Mouse (Mus musculus): Measurements from ENCODE around the gene Sema5b. TPM values are rescaled to one million over a fixed set of nuclear protein-coding genes. Genes with fewer than 3 reads are reported as not detected.

Sema5b gene
- polyA plus RNA-seq, 1 experiment from 2014 or later = 6.6 TPM

GRCm38 (mm10) chr16:35600282-35600681 lies 59.3 kb downstream of the Sema5b start:
- no peaks in the 10 kb centered on the region for H3K27me3 ChIP-seq (replicated peaks)
- 77% methylated on average over 5 of the region's 5 CpGs for WGBS
- no peak for ATAC-seq (ENCODE audit: insufficient read depth, low FRiP score, low read depth)
- H3K27ac ChIP-seq = no peak overlapping the region
- no peak overlapping the region for H3K4me3 ChIP-seq (replicated peaks)
- no peaks in the 10 kb centered on the region for H3K9me3 ChIP-seq
- H3K36me3 ChIP-seq = no peaks in the 10 kb centered on the region
- no peak overlapping the region for H3K4me2 ChIP-seq
- no peak overlapping the region for H3K9ac ChIP-seq
- no peaks in the 10 kb centered on the region for H3K4me1 ChIP-seq

GRCm38 (mm10) chr16:35601426-35601825 lies 60.5 kb downstream of the Sema5b start:
- Histone ChIP-seq H3K9me3 (no peaks in the 10 kb centered on the region), H3K4me3 (replicated peaks) (no peak overlapping the region), H3K27ac (no peak overlapping the region), H3K27me3 (replicated peaks) (no peaks in the 10 kb centered on the region), H3K36me3 (no peaks in the 10 kb centered on the region), H3K9ac (no peak overlapping the region), H3K4me2 (no peak overlapping the region), H3K4me1 (no peaks in the 10 kb centered on the region)
- 91% methylated on average over 6 of the region's 6 CpGs for WGBS
- ATAC-seq (ENCODE audit: insufficient read depth, low FRiP score, low read depth) = no peak

- Histone ChIP-seq H3K9me3 (no peaks in the 10 kb centered on the region), H3K4me3 (replicated peaks) (no peak overlapping the region), H3K4me1 (no peaks in the 10 kb centered on the region), H3K27ac (no peak overlapping the region), H3K4me2 (no peak overlapping the region), H3K27me3 (replicated peaks) (no peaks in the 10 kb centered on the region), H3K9ac (no peak overlapping the region), H3K36me3 (no peaks in the 10 kb centered on the region)
- 74% methylated on average over 9 of the region's 9 CpGs for WGBS
- ATAC-seq (ENCODE audit: insufficient read depth, low FRiP score, low read depth) = no peak
These were observed 61.6 kb downstream of the Sema5b start for GRCm38 (mm10) chr16:35602529-35602928.

GRCm38 (mm10) chr16:35603729-35604522 lies 63.0 kb downstream of the Sema5b start:
- Histone ChIP-seq H3K36me3 (no peaks in the 10 kb centered on the region), H3K27me3 (replicated peaks) (no peaks in the 10 kb centered on the region), H3K4me3 (replicated peaks) (no peak overlapping the region), H3K27ac (no peak overlapping the region), H3K4me2 (0 out of 2 replicates have a peak overlapping the region, but pooled peaks have one; percentile 8), H3K4me1 (no peaks in the 10 kb centered on the region), H3K9ac (no peak overlapping the region), H3K9me3 (no peaks in the 10 kb centered on the region)
- peak; percentile 45; the same call in 1 of the 2 replicates for ATAC-seq (ENCODE audit: insufficient read depth, low FRiP score, low read depth)
- WGBS = 46% methylated on average over 20 of the region's 20 CpGs

GRCm38 (mm10) chr16:35607250-35607649 lies 66.3 kb downstream of the Sema5b start:
- Histone ChIP-seq H3K4me1 (no peaks in the 10 kb centered on the region), H3K27ac (no peak overlapping the region), H3K4me2 (no peak overlapping the region), H3K36me3 (no peaks in the 10 kb centered on the region), H3K9ac (no peak overlapping the region), H3K4me3 (replicated peaks) (no peak overlapping the region), H3K27me3 (replicated peaks) (no peaks in the 10 kb centered on the region), H3K9me3 (no peaks in the 10 kb centered on the region)
- 71% methylated on average over 3 of the region's 3 CpGs for WGBS
- ATAC-seq (ENCODE audit: insufficient read depth, low FRiP score, low read depth) = no peak

GRCm38 (mm10) chr16:35608244-35608643 lies 67.3 kb downstream of the Sema5b start:
- Histone ChIP-seq H3K27ac (no peak overlapping the region), H3K4me3 (replicated peaks) (no peak overlapping the region), H3K36me3 (no peaks in the 10 kb centered on the region), H3K27me3 (replicated peaks) (no peaks in the 10 kb centered on the region), H3K4me2 (no peak overlapping the region), H3K4me1 (no peaks in the 10 kb centered on the region), H3K9ac (no peak overlapping the region), H3K9me3 (no peaks in the 10 kb centered on the region)
- 43% methylated on average over 3 of the region's 3 CpGs for WGBS
- ATAC-seq (ENCODE audit: insufficient read depth, low FRiP score, low read depth) = no peak

GRCm38 (mm10) chr16:35609561-35609960 lies 68.6 kb downstream of the Sema5b start:
- no peaks in the 10 kb centered on the region for H3K9me3 ChIP-seq
- no peak overlapping the region for H3K4me3 ChIP-seq (replicated peaks)
- no peaks in the 10 kb centered on the region for H3K27me3 ChIP-seq (replicated peaks)
- no peak overlapping the region for H3K27ac ChIP-seq
- ATAC-seq (ENCODE audit: insufficient read depth, low FRiP score, low read depth) = no peak
- H3K4me2 ChIP-seq = no peak overlapping the region
- 76% methylated on average over 6 of the region's 6 CpGs for WGBS
- H3K4me1 ChIP-seq = peaks cover 11% of the 10 kb centered on the region
- no peak overlapping the region for H3K9ac ChIP-seq
- no peaks in the 10 kb centered on the region for H3K36me3 ChIP-seq

- no peaks in the 10 kb centered on the region for H3K27me3 ChIP-seq (replicated peaks)
- H3K9ac ChIP-seq = no peak overlapping the region
- peaks cover 11% of the 10 kb centered on the region for H3K4me1 ChIP-seq
- no peaks in the 10 kb centered on the region for H3K9me3 ChIP-seq
- ATAC-seq (ENCODE audit: insufficient read depth, low FRiP score, low read depth) = no peak
- H3K4me2 ChIP-seq = 0 out of 2 replicates have a peak overlapping the region, but pooled peaks have one; percentile 8
- WGBS = 29% methylated on average over 17 of the region's 17 CpGs
- no peaks in the 10 kb centered on the region for H3K36me3 ChIP-seq
- peak overlapping the region; percentile 31 for H3K27ac ChIP-seq
- H3K4me3 ChIP-seq (replicated peaks) = no peak overlapping the region
These were observed 73.2 kb downstream of the Sema5b start for GRCm38 (mm10) chr16:35613851-35614804.

GRCm38 (mm10) chr16:35617732-35618131 lies 76.8 kb downstream of the Sema5b start:
- Histone ChIP-seq H3K4me3 (replicated peaks) (no peak overlapping the region), H3K27me3 (replicated peaks) (no peaks in the 10 kb centered on the region), H3K9ac (no peak overlapping the region), H3K9me3 (no peaks in the 10 kb centered on the region), H3K36me3 (no peaks in the 10 kb centered on the region), H3K4me2 (no peak overlapping the region), H3K27ac (no peak overlapping the region), H3K4me1 (peaks cover 11% of the 10 kb centered on the region)
- no peak for ATAC-seq (ENCODE audit: insufficient read depth, low FRiP score, low read depth)
- WGBS = 82% methylated on average over 4 of the region's 4 CpGs

- H3K9me3 ChIP-seq = no peaks in the 10 kb centered on the region
- no peaks in the 10 kb centered on the region for H3K36me3 ChIP-seq
- no peak overlapping the region for H3K27ac ChIP-seq
- WGBS = 75% methylated on average over 2 of the region's 2 CpGs
- no peak overlapping the region for H3K9ac ChIP-seq
- no peak for ATAC-seq (ENCODE audit: insufficient read depth, low FRiP score, low read depth)
- H3K4me3 ChIP-seq (replicated peaks) = no peak overlapping the region
- no peak overlapping the region for H3K4me2 ChIP-seq
- H3K27me3 ChIP-seq (replicated peaks) = no peaks in the 10 kb centered on the region
- H3K4me1 ChIP-seq = no peaks in the 10 kb centered on the region
These were observed 82.1 kb downstream of the Sema5b start for GRCm38 (mm10) chr16:35623026-35623425.

- Histone ChIP-seq H3K9ac (no peak overlapping the region), H3K4me3 (replicated peaks) (no peak overlapping the region), H3K4me1 (no peaks in the 10 kb centered on the region), H3K36me3 (no peaks in the 10 kb centered on the region), H3K27me3 (replicated peaks) (no peaks in the 10 kb centered on the region), H3K4me2 (no peak overlapping the region), H3K9me3 (no peaks in the 10 kb centered on the region), H3K27ac (no peak overlapping the region)
- ATAC-seq (ENCODE audit: insufficient read depth, low FRiP score, low read depth) = no peak
- 44% methylated on average over 7 of the region's 7 CpGs for WGBS
These were observed 83.0 kb downstream of the Sema5b start for GRCm38 (mm10) chr16:35623986-35624385.

GRCm38 (mm10) chr16:35624877-35625276 lies 83.9 kb downstream of the Sema5b start:
- no peak for ATAC-seq (ENCODE audit: insufficient read depth, low FRiP score, low read depth)
- Histone ChIP-seq H3K4me2 (no peak overlapping the region), H3K4me3 (replicated peaks) (no peak overlapping the region), H3K27me3 (replicated peaks) (no peaks in the 10 kb centered on the region), H3K9ac (no peak overlapping the region), H3K4me1 (no peaks in the 10 kb centered on the region), H3K36me3 (no peaks in the 10 kb centered on the region), H3K27ac (no peak overlapping the region), H3K9me3 (no peaks in the 10 kb centered on the region)
- 80% methylated on average over 6 of the region's 6 CpGs for WGBS

All from stomach, embryonic 15.5 days (tissue).